Mouse (Mus musculus): ENCODE measurements around the gene Enox1.

DNA sequence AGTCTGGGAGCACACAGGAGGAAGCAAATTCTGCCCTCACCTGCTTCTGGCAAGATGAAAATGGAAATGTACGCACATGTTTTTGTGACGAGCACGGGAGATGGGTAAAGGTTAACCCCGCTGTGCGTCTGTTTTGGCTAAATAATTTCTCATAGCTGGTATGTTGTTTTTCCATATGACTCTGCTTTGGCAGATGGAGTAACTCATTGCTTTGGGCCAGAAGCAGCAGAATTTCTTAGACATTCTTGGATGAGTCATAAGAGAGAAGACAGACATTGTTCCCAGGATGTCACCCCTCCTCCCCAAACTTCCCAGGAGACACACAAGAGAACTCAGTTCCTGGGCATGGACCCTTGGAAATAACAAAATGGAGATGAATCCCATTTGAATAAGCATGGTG, 91.9 kb downstream of the Enox1 start:
- TF ChIP-seq CTCF (conservative IDR thresholded peaks at IDR 0.05; ENCODE audit: low read length): no peak
- TF ChIP-seq NANOG (IDR thresholded peaks at IDR 0.05; ENCODE audit: borderline replicate concordance, low read length): no peak
